Mouse (Mus musculus) small intestine, adult 2 months (tissue): Measurements from ENCODE around the gene Ccdc154.

ENCODE experiments used
- CTCF ChIP-seq: fragments of 200-500 bp; IDR thresholded peaks from 2 replicates; pipeline ENCODE4 v1.5.1; 2012; ENCODE audit warnings: low read depth, mild to moderate bottlenecking, control low read depth, inconsistent platforms, low read length, moderate library complexity, mixed read lengths; ENCODE audit not compliant: insufficient replicate concordance, insufficient read length; ENCODE audit errors: extremely low read depth
- POLR2A ChIP-seq: fragments of 200-500 bp; IDR thresholded peaks from 2 replicates; pipeline ENCODE4 v1.6.1; 2012; ENCODE audit warnings: low read depth, mild to moderate bottlenecking, control low read depth, inconsistent platforms, low read length, moderate library complexity

- TF ChIP-seq CTCF = no peak
- no peak for TF ChIP-seq POLR2A
Observed at GRCm38 (mm10) chr17:25139960-25140359, 22.3 kb upstream of the Ccdc154 start.
